Mouse (Mus musculus): ENCODE measurements at regions not wholly inside any gene's neighbourhood (a gene's known extent, or its start where the extent isn't known, plus 50 kb on each side); places are given as distances from the start of the nearest gene placed in this dataset.

GRCm38 (mm10) chr2:8756546-8756945 is 1124.5 kb upstream of the 4930412O13Rik start:
- TF ChIP-seq NELFE (IDR thresholded peaks at IDR 0.05; ENCODE audit: low read depth, low read length) (no peak), TCF12 (IDR thresholded peaks at IDR 0.05; ENCODE audit: low read depth, low read length) (no peak), CTCF (conservative IDR thresholded peaks at IDR 0.05 in 1 of 2, IDR thresholded peaks at IDR 0.05 in 1 of 2; ENCODE audit: low read depth in 2 of 2, low read length in 2 of 2) (no peak), MAX (IDR thresholded peaks at IDR 0.05; ENCODE audit: low read length) (no peak), MXI1 (IDR thresholded peaks at IDR 0.05; ENCODE audit: low read depth, low read length) (no peak), MYC (IDR thresholded peaks at IDR 0.05; ENCODE audit: low read depth, low read length) (no peak)

All from CH12.LX (cell line).